Mouse (Mus musculus) gastrocnemius, adult 2 months (tissue): ENCODE results near the gene Vsig8. TPM values are rescaled to one million over a fixed set of nuclear protein-coding genes. Genes with fewer than 3 reads are reported as not detected.

Experiments
- DNase-seq: peaks from one replicate; pipeline ENCODE4 v3.0.0; 2022
- H3K27ac ChIP-seq: fragments of 200-600 bp; 2 replicates; pipeline ENCODE4 v1.8.1; 2022; ENCODE audit warnings: mild to moderate bottlenecking
- H3K4me3 ChIP-seq: fragments of 200-600 bp; 2 replicates; pipeline ENCODE4 v1.8.1; 2022; ENCODE audit warnings: mild to moderate bottlenecking, moderate library complexity
- CTCF ChIP-seq: fragments of 200-600 bp; IDR thresholded peaks from 2 replicates; pipeline ENCODE4 v1.8.1; 2022; ENCODE audit warnings: antibody characterized with exemption, mild to moderate bottlenecking, moderate library complexity
- intact Hi-C: fragments of 180-260 bp; cut with DNase I; formaldehyde crosslinking; loops from one replicate; pipeline ENCODE4 v1.15.1; 2025
- total RNA-seq, 2 experiments: library from RNA; stranded (reverse); gene quantifications; 2 replicates each; pipeline ENCODE4 v1.2.3; 2021

Gene Vsig8
- total RNA-seq, 2 experiments from 2014 or later, result not detected

DNA sequence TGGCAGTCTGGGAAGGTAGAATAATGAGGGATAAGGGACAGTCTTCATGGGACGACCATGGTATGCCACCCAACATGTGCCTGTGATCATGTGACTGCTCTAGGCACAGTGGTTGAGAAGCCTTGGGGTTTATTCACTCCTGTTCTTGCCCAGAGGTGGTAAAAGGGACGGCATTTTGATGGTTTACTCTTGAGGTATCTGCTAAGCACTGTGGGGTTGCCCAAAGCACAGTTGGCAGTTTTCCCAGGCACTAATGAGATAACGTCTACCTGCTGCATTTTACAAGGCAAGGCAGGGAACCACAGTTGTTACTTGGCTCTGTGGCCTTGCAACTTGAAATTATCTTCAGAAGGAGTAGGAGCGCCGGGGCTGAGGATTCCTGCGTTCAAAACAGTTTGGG lies 15.9 kb upstream of the Vsig8 start:
- intact Hi-C loops, result no loop called here
- no peak for DNase-seq
- H3K4me3 ChIP-seq, result no peak overlapping the region
- no peak for TF ChIP-seq CTCF
- H3K27ac ChIP-seq, result no peak overlapping the region

DNA sequence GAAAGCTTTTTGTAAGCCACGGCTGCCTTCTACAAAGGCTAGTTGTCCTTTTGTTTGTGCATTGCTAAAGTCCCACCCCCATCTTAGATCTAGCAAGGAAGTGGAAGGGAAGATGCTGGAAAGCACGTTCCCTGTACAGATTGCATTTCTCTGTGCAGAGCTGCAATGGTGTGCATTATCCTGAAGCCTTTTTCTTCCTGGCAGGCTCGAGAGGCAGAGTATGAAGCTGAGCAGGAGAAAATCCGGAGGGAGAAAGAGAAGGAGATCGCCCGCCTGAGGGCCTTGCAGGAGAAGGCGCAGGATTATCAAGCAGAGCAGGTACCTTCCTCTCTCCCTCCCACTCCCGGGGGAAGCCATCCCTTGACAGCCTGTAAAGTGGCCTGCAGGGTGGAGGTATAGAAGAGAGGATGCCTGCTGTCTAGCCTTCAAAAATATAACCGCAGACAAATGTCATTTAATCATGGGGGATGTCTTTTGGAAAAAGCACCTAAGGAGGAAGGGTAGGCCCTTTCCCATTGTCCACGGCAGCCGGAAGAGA lies 15.4 kb upstream of the Vsig8 start:
- TF ChIP-seq CTCF, result no peak
- intact Hi-C loops, result no loop called here
- H3K27ac ChIP-seq, result no peak overlapping the region
- no peak overlapping the region for H3K4me3 ChIP-seq
- DNase-seq, result no peak

- no peak overlapping the region for H3K27ac ChIP-seq
- intact Hi-C loops, result no loop called here
- no peak overlapping the region for H3K4me3 ChIP-seq
- TF ChIP-seq CTCF, result no peak
- no peak for DNase-seq
These were observed 9.7 kb upstream of the Vsig8 start for GRCm38 (mm10) chr1:172546062-172546461.

GRCm38 (mm10) chr1:172548501-172548900 lies 7.2 kb upstream of the Vsig8 start:
- Histone ChIP-seq H3K4me3 (no peak overlapping the region), H3K27ac (no peak overlapping the region)
- intact Hi-C loops, result no loop called here
- DNase-seq, result no peak
- TF ChIP-seq CTCF, result no peak

DNA sequence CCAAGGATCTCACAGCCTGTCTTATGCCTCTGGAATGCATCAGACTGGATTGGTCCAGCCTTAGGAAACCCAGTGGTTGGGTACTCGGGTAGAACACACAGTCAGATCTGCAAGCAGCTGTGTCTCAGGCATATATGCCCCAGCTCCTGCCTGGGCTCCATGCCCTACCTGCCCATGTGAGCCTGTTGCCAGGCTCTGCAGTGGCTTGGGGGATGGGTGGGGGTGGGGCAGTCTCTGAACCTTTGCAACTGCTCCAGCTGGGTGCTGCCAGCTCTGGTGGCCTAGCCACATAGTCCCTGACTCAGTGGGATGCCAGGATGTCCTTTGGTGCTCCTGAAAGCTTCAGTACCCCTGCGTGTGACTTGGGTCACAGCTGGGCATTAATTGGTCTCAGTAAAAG lies 6.4 kb upstream of the Vsig8 start:
- intact Hi-C loops, result no loop called here
- Histone ChIP-seq H3K27ac (no peak overlapping the region), H3K4me3 (no peak overlapping the region)
- TF ChIP-seq CTCF, result no peak
- DNase-seq, result no peak

- Histone ChIP-seq H3K27ac (0 out of 2 replicates have a peak overlapping the region, but pooled peaks have one; percentile 46), H3K4me3 (peak overlapping the region; percentile 64)
- no peak for DNase-seq
- intact Hi-C loops, result no loop called here
- no peak for TF ChIP-seq CTCF
These were observed 6.0 kb upstream of the Vsig8 start for GRCm38 (mm10) chr1:172549717-172550116.

GRCm38 (mm10) chr1:172550551-172550951 lies 5.2 kb upstream of the Vsig8 start:
- DNase-seq, result peak; percentile 46
- intact Hi-C loops, result no loop called here
- no peak for TF ChIP-seq CTCF
- peak overlapping the region; percentile 64 for H3K4me3 ChIP-seq
- peak overlapping the region; percentile 46 for H3K27ac ChIP-seq

DNA sequence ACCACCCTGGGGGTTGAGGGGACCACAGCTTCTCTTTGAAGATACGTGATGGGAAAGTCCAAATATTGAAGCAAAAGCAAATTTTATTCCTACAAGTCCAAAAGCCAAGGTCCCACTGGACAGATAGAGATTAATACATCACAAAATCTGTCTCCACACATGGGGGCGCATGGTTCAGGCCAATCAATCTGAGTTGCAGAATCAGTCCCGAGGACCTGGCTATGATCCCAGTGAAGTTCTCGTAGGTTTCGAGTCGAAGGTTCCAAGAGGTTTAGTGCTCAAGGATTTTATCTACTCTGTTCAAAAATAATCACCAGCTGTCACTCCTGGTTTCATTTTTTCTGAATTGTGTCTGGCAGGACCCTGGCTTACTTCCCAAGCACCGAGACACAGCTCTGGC lies 4.7 kb upstream of the Vsig8 start:
- DNase-seq, result no peak
- Histone ChIP-seq H3K4me3 (peak overlapping the region; percentile 64), H3K27ac (no peak overlapping the region)
- no peak for TF ChIP-seq CTCF
- intact Hi-C loops, result no loop called here

DNA sequence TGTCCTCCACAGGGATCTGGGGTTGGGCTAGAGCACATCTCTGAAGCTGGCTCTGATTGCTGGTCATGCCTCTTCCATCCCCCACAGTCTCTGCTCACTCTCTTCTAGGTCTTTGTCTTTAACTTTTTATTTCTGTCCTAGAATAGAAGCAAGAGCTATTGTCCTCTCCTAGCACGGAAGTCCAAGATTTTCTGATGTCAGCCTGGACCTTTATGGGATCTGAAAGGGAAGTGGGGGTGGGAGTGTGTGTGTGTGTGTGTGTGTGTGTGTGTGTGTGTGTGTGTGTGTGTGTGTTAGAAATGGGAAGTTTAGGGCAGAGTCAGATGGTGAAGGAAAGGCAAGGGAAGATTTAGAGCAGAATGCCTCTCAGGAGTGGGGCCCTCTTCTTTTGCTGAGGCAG lies 3.1 kb upstream of the Vsig8 start:
- intact Hi-C loops, result no loop called here
- Histone ChIP-seq H3K27ac (no peak overlapping the region), H3K4me3 (no peak overlapping the region)
- no peak for DNase-seq
- no peak for TF ChIP-seq CTCF

- Histone ChIP-seq H3K4me3 (peak overlapping the region; percentile 75), H3K27ac (peak overlapping the region; percentile 79)
- TF ChIP-seq CTCF, result peak; percentile 71
- DNase-seq, result peak; percentile 78
- intact Hi-C loops, result loop anchor here (1.0 kb wide), 1 partner anchor 35 kb away; no protein-coding TSS in a partner anchor
These were observed 7.1 kb downstream of the Vsig8 start for GRCm38 (mm10) chr1:172562641-172563464.

GRCm38 (mm10) chr1:172563465-172563828 lies 7.7 kb downstream of the Vsig8 start:
- intact Hi-C loops, result loop anchor here (1.0 kb wide), 1 partner anchor 35 kb away; no protein-coding TSS in a partner anchor
- no peak for TF ChIP-seq CTCF
- Histone ChIP-seq H3K4me3 (peak overlapping the region; percentile 75), H3K27ac (peak overlapping the region; percentile 79)
- DNase-seq, result no peak

DNA sequence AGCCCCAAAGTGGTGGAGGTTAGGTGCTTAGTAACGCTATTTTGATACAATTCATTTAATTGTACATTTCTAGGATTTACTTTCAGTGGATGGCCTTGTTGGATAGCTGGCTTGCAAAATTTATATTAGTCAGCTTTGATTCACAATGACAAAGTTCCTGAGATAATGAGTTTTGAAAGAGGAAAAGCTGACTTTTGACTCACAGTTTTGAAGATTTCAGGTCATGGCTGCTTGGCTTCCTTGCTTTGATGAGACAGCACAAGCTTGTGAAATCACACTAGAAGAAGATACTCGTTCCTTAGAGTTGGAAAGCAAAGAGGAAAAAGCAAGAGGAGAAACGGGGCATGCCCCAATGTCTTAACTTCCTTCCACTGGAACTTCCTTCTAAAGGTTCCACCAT lies 10.4 kb downstream of the Vsig8 start:
- Histone ChIP-seq H3K27ac (no peak overlapping the region), H3K4me3 (no peak overlapping the region)
- TF ChIP-seq CTCF, result no peak
- no peak for DNase-seq
- intact Hi-C loops, result no loop called here

GRCm38 (mm10) chr1:172567758-172568157 lies 12.0 kb downstream of the Vsig8 start:
- intact Hi-C loops, result no loop called here
- no peak overlapping the region; the same call in 1 of the 2 replicates for H3K27ac ChIP-seq
- no peak overlapping the region for H3K4me3 ChIP-seq
- DNase-seq, result no peak
- no peak for TF ChIP-seq CTCF

DNA sequence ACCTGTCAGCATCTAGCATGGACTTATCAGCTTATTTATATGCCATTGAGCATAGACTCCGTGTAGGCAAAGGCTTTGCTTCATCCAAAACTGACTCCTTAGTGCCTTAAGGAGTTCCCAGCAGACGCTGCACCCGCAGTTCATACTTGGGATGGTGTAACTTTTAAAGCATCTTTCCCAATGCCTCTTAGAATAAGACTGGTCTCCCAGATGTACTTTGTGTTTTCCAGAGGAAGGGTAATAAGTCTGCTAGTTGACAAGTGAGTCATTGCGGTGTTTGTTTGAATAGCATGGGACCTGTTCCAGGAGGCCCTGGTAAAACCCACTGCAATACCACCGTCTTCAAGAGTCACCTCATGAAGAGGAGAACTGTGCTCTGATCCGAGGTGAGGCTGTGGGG lies 24.4 kb downstream of the Vsig8 start:
- intact Hi-C loops, result no loop called here
- H3K27ac ChIP-seq, result no peak overlapping the region
- no peak overlapping the region for H3K4me3 ChIP-seq
- no peak for DNase-seq
- TF ChIP-seq CTCF, result no peak
